Mouse (Mus musculus) kidney, adult 2 months (tissue): Measurements from ENCODE around the gene Cdon.

ENCODE experiments used
- CTCF ChIP-seq: fragments of 200-500 bp; conservative IDR thresholded peaks from 2 replicates; pipeline ENCODE4 v1.5.1; 2011; ENCODE audit warnings: low read depth, mild to moderate bottlenecking, control low read depth, low read length, moderate library complexity, mixed read lengths; ENCODE audit not compliant: insufficient read depth, insufficient read length
- POLR2A ChIP-seq: fragments of 200-500 bp; IDR thresholded peaks from one replicate; pipeline ENCODE4 v1.6.1; 2011; ENCODE audit warnings: low read depth, low read length, control low read depth

- TF ChIP-seq CTCF (no peak), POLR2A (no peak)
These were observed 95.8 kb downstream of the Cdon start for GRCm38 (mm10) chr9:35516711-35517110.
